In genomic region chr1:156408521-156408920, GRCm38 (mm10) we compare ENCODE assay signal across 30 mouse cellular contexts. TPM values are rescaled to one million over a fixed set of nuclear protein-coding genes. Genes with fewer than 3 reads are reported as not detected.
A peak's percentile ranks its signal among the peaks of the same experiment; 100 is the strongest.
DNase-seq lines count a peak whose midpoint lies in the region; ATAC-seq and TF ChIP-seq lines count a peak whose summit lies in the region.
"Had no signal": no experiment of that assay in that cellular context is flagged by ENCODE, and none has a peak within 500 bp of the region (broad histone marks: within the 10 kb centered on the region; RNA-seq: fewer than 3 reads in every experiment).

No protein-coding gene starts in this region.

- H3K9me3 ChIP-seq in liver, embryonic 12.5 days (replicated peaks) = no peaks in the 10 kb centered on the region
- H3K9me3 ChIP-seq in limb, embryonic 10.5 days (replicated peaks) = no peaks in the 10 kb centered on the region
- H3K9me3 ChIP-seq: embryonic facial prominence, embryonic 12.5 days; forebrain, embryonic 13.5 days; hindbrain, embryonic 10.5 days; lung, embryonic 15.5 days; midbrain, embryonic 10.5 days had no signal

- DNase-seq in heart, adult 11 months = peak; percentile 49
- no peak for DNase-seq in heart, postnatal 36 days
- peak; percentile 69 to 81 for DNase-seq in thymus, postnatal 10 days (ENCODE audit: low spot score in 2 of 2)
- DNase-seq in limb, embryonic 10.5 days (ENCODE audit: low spot score) = no peak
- DNase-seq: adrenal gland, adult 8-10 months; cerebellum, adult 18-20 months; cerebellum, postnatal 14 days; gastrocnemius, adult 2 months; kidney, adult 9 months; kidney, postnatal 36 days; layer of hippocampus, postnatal 36 days; right cerebral cortex, postnatal 14 days; spleen, adult 18-20 months had no signal

- no peaks in the 10 kb centered on the region for H3K27me3 ChIP-seq in C2C12 (ENCODE audit: control insufficient read depth, insufficient read depth, insufficient read length)
- no peaks in the 10 kb centered on the region for H3K27me3 ChIP-seq in liver, embryonic 12.5 days (replicated peaks)
- H3K27me3 ChIP-seq in limb, embryonic 10.5 days (ENCODE audit: low read depth, poor library complexity, severe bottlenecking) = no peaks in the 10 kb centered on the region
- H3K27me3 ChIP-seq: CH12.LX; embryonic facial prominence, embryonic 12.5 days; forebrain, embryonic 13.5 days; lung, embryonic 15.5 days had no signal

- H3K9ac ChIP-seq in liver, embryonic 12.5 days = no peak overlapping the region
- H3K9ac ChIP-seq: embryonic facial prominence, embryonic 12.5 days; forebrain, embryonic 13.5 days; liver, embryonic 14.5 days; lung, embryonic 15.5 days had no signal

- H3K4me1 ChIP-seq in liver, embryonic 12.5 days = peaks cover 9% of the 10 kb centered on the region
- peaks cover 2% of the 10 kb centered on the region; the same call in 1 of the 2 replicates for H3K4me1 ChIP-seq in limb, embryonic 10.5 days
- H3K4me1 ChIP-seq: embryonic facial prominence, embryonic 12.5 days; forebrain, embryonic 13.5 days; hindbrain, embryonic 10.5 days; lung, embryonic 15.5 days; midbrain, embryonic 10.5 days had no signal

- H3K79me3 ChIP-seq in C2C12 (ENCODE audit: low read depth) = no peaks in the 10 kb centered on the region

- H3K27ac ChIP-seq in liver, embryonic 12.5 days = no peak overlapping the region
- no peak overlapping the region for H3K27ac ChIP-seq in limb, embryonic 10.5 days
- H3K27ac ChIP-seq: embryonic facial prominence, embryonic 12.5 days; forebrain, embryonic 13.5 days; gastrocnemius, adult 2 months; hindbrain, embryonic 10.5 days; liver, embryonic 14.5 days; lung, embryonic 15.5 days; midbrain, embryonic 10.5 days had no signal

- H3K4me2 ChIP-seq in liver, embryonic 12.5 days = no peak overlapping the region
- H3K4me2 ChIP-seq: embryonic facial prominence, embryonic 12.5 days; forebrain, embryonic 13.5 days; lung, embryonic 15.5 days had no signal

- H3K4me3 ChIP-seq in C2C12 (ENCODE audit: insufficient read depth, poor library complexity, severe bottlenecking) = no peak overlapping the region
- H3K4me3 ChIP-seq in liver, embryonic 12.5 days = no peak overlapping the region
- H3K4me3 ChIP-seq in limb, embryonic 10.5 days = no peak overlapping the region
- H3K4me3 ChIP-seq: embryonic facial prominence, embryonic 12.5 days; erythroblast, embryonic 14.5 days; forebrain, embryonic 13.5 days; gastrocnemius, adult 2 months; hindbrain, embryonic 10.5 days; lung, embryonic 15.5 days; midbrain, embryonic 10.5 days had no signal

- H3ac ChIP-seq in C2C12 (ENCODE audit: control insufficient read depth, insufficient read length, low read depth) = no peak overlapping the region

- ATAC-seq in megakaryocyte-erythroid progenitor cell, adult 5-6 weeks (replicated peaks; ENCODE audit: low FRiP score, low TSS enrichment, poor library complexity, severe bottlenecking) = 0 out of 2 replicates have a peak, but pooled peaks have one; percentile 46
- no peak for ATAC-seq in monocyte, adult 5-6 weeks (replicated peaks; ENCODE audit: insufficient number of reproducible peaks, low FRiP score, low TSS enrichment, poor library complexity, severe bottlenecking)
- ATAC-seq in liver, embryonic 12.5 days = no peak
- ATAC-seq: forebrain, embryonic 13.5 days; hindbrain, embryonic 16.5 days; intestine, embryonic 16.5 days; midbrain, embryonic 16.5 days had no signal

- no peaks in the 10 kb centered on the region for H3K79me2 ChIP-seq in C2C12 (ENCODE audit: control insufficient read depth, insufficient read depth)

- H3K36me3 ChIP-seq in C2C12 (ENCODE audit: control insufficient read depth, insufficient read depth) = no peaks in the 10 kb centered on the region
- H3K36me3 ChIP-seq in liver, embryonic 12.5 days = no peaks in the 10 kb centered on the region
- no peaks in the 10 kb centered on the region for H3K36me3 ChIP-seq in limb, embryonic 10.5 days
- H3K36me3 ChIP-seq: embryonic facial prominence, embryonic 12.5 days; G1E; hindbrain, embryonic 10.5 days; lung, embryonic 15.5 days; midbrain, embryonic 10.5 days had no signal

- intact Hi-C loops in heart, postnatal 36 days (cut with DNase I) = no loop called here

- TF ChIP-seq CTCF in C2C12 (IDR thresholded peaks at IDR 0.05; ENCODE audit: control insufficient read depth, insufficient read depth, insufficient read length) = no peak

- WGBS in liver, embryonic 12.5 days (ENCODE audit: insufficient replicate concordance) = 50% methylated on average over 4 of the region's 4 CpGs
- 71% methylated on average over 4 of the region's 4 CpGs for WGBS in limb, embryonic 10.5 days

TF ChIP-seq in C2C12, 6 proteins besides CTCF, POLR2A, EP300 and RAD21:
- TF ChIP-seq CEBPB (IDR thresholded peaks at IDR 0.05; ENCODE audit: low read depth) = no peak
- peak; percentile 19 for TF ChIP-seq MYOD1 (IDR thresholded peaks at IDR 0.05; ENCODE audit: control insufficient read depth, insufficient read length, low read depth)
TF ChIP-seq in C2C12: peak in this region for 1.

RNA-seq across cellular contexts. Expression of gene Axdnd1, which starts 12.4 kb away (rescaled TPM):
- total RNA-seq in heart, postnatal 36 days (2021) = not detected
- polyA plus RNA-seq in C2C12 (2012; fragmentation: generic; extraction: Trizol) = 0.22 TPM
- total RNA-seq in megakaryocyte-erythroid progenitor cell, adult 5-6 weeks (2014; fragmentation: Nextera tagmentation) = not detected in 2 replicates
- total RNA-seq in megakaryocyte-erythroid progenitor cell, adult 5-6 weeks (2017) = 0.80 TPM in 1 of 2 replicates, not detected in the other
- 1.2 to 7.4 TPM in 2 of 3 replicates, not detected in the other for total RNA-seq in monocyte, adult 5-6 weeks (2017)
- polyA plus RNA-seq in liver, embryonic 12.5 days (2016; fragmentation: Nextera tagmentation; extraction: Ambion mirVana) = 0.23 TPM in 1 of 2 replicates, not detected in the other
- polyA plus RNA-seq in limb, embryonic 10.5 days (2016; fragmentation: Nextera tagmentation; extraction: Ambion mirVana) = 0.05 and 0.14 TPM in 2 replicates
- total RNA-seq: CH12.LX; gastrocnemius, adult 2 months had no signal
- polyA plus RNA-seq: erythroblast, embryonic 14.5 days; G1E; neural tube, embryonic 11.5 days had no signal

RNA-seq across cellular contexts. Expression of gene Gm2000, which starts 42.7 kb away (rescaled TPM):
- total RNA-seq in heart, postnatal 36 days (2021) = 100 to 1,000 TPM; 405 to 414 TPM
- polyA plus RNA-seq in C2C12 (2012; fragmentation: generic; extraction: Trizol) = 905 TPM
- total RNA-seq in megakaryocyte-erythroid progenitor cell, adult 5-6 weeks (2014; fragmentation: Nextera tagmentation) = 2,229 and 2,448 TPM in 2 replicates
- total RNA-seq in megakaryocyte-erythroid progenitor cell, adult 5-6 weeks (2017) = 2,854 and 4,203 TPM in 2 replicates
- total RNA-seq in monocyte, adult 5-6 weeks (2017) = 950 to 1,369 TPM (median 1,318 TPM) in 3 replicates
- polyA plus RNA-seq in liver, embryonic 12.5 days (2016; fragmentation: Nextera tagmentation; extraction: Ambion mirVana) = 762 and 857 TPM in 2 replicates
- 841 and 1,010 TPM in 2 replicates for polyA plus RNA-seq in limb, embryonic 10.5 days (2016; fragmentation: Nextera tagmentation; extraction: Ambion mirVana)

Comparison
In these comparisons a context has a peak if more than half of its experiments do, and no peak if none do; other contexts are left out.
1. DNase-seq: peak in heart, adult 11 months (single experiment) and thymus, postnatal 10 days (2 of 2); none in heart, postnatal 36 days (0 of 2) and limb, embryonic 10.5 days (single experiment).